Mouse (Mus musculus): ENCODE results near the gene Trip10.

GRCm38 (mm10) chr17:57233038-57233437, 16.2 kb upstream of the Trip10 start:
- TF ChIP-seq CTCF (IDR thresholded peaks at IDR 0.05; ENCODE audit: control insufficient read depth, insufficient read depth, low read length) = no peak
- no peak for TF ChIP-seq POLR2A (IDR thresholded peaks at IDR 0.05; ENCODE audit: borderline replicate concordance, control insufficient read depth, low read depth, low read length)
